Mouse (Mus musculus) cortical plate, adult 2 months (tissue): ENCODE data around the gene Slc39a12.

Experiments
- CTCF ChIP-seq: fragments of 200-500 bp; IDR thresholded peaks from 2 replicates; pipeline ENCODE4 v1.5.1; 2011; ENCODE audit warnings: mild to moderate bottlenecking, control low read depth, low read length; ENCODE audit not compliant: insufficient read depth; ENCODE audit errors: extremely low read depth
- POLR2A ChIP-seq: fragments of 200-500 bp; IDR thresholded peaks from 2 replicates; pipeline ENCODE4 v1.6.1; 2011; ENCODE audit warnings: mild to moderate bottlenecking, low read length, control low read depth; ENCODE audit not compliant: insufficient read depth; ENCODE audit errors: extremely low read depth

GRCm38 (mm10) chr2:14543355-14543754, 155.2 kb downstream of the Slc39a12 start:
- no peak for TF ChIP-seq POLR2A
- TF ChIP-seq CTCF, result no peak
